Mouse (Mus musculus): ENCODE data around the gene Tmem119. TPM values are rescaled to one million over a fixed set of nuclear protein-coding genes. Genes with fewer than 3 reads are reported as not detected.

Tmem119 gene
- polyA plus RNA-seq, 1 experiment from 2014 or later, result 10.9 TPM

GRCm38 (mm10) chr5:113827991-113828411 is 27.7 kb upstream of the Tmem119 start:
- DNase-seq (ENCODE audit: low spot score, missing footprints) (no peak), ATAC-seq (ENCODE audit: low FRiP score) (no peak)
- H3K4me2 ChIP-seq, result no peak overlapping the region
- 56% methylated on average over 4 of the region's 4 CpGs for WGBS
- H3K36me3 ChIP-seq (ENCODE audit: control insufficient read depth, insufficient read depth, low read length), result no peaks in the 10 kb centered on the region
- H3K27ac ChIP-seq (ENCODE audit: low read depth, low read length), result no peak overlapping the region
- no peaks in the 10 kb centered on the region for H3K9me3 ChIP-seq (ENCODE audit: control insufficient read depth, low read length)
- no peaks in the 10 kb centered on the region; the same call in 1 of the 2 replicates for H3K27me3 ChIP-seq (ENCODE audit: control insufficient read depth, insufficient read depth, low read length)
- no peak overlapping the region for H3K9ac ChIP-seq (ENCODE audit: low read length)
- H3K4me1 ChIP-seq (ENCODE audit: control insufficient read depth, insufficient read depth, low read length), result no peaks in the 10 kb centered on the region
- H3K4me3 ChIP-seq (ENCODE audit: low read depth, low read length), result no peak overlapping the region

DNA sequence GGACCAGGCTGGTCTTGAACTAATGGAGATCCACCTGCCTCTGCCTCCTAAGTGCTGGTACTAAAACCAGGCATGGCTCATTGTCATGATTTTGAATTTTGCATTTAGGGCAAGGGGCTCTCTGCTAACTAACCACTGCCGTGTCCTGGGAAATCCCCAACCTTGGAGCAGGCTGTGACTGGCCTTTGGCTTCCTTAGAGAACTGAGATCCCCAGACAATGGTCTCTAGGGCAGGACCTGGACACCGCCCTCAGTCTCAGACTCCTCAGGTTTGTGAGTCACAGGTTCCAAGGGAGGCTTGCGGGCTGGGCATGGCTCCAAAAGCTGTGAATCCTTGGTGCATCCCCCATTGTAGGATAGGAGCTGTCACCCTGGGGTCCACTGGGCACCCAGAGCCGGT is 26.3 kb upstream of the Tmem119 start:
- H3K9ac ChIP-seq (ENCODE audit: low read length), result no peak overlapping the region
- H3K27me3 ChIP-seq (ENCODE audit: control insufficient read depth, insufficient read depth, low read length), result no peaks in the 10 kb centered on the region; the same call in 1 of the 2 replicates
- H3K4me3 ChIP-seq (ENCODE audit: low read depth, low read length), result no peak overlapping the region
- ATAC-seq (ENCODE audit: low FRiP score), result no peak
- DNase-seq (ENCODE audit: low spot score, missing footprints), result no peak
- H3K36me3 ChIP-seq (ENCODE audit: control insufficient read depth, insufficient read depth, low read length), result no peaks in the 10 kb centered on the region
- WGBS, result 94% methylated on average over 4 of the region's 4 CpGs
- no peaks in the 10 kb centered on the region for H3K4me1 ChIP-seq (ENCODE audit: control insufficient read depth, insufficient read depth, low read length)
- H3K4me2 ChIP-seq, result no peak overlapping the region
- no peak overlapping the region for H3K27ac ChIP-seq (ENCODE audit: low read depth, low read length)
- no peaks in the 10 kb centered on the region for H3K9me3 ChIP-seq (ENCODE audit: control insufficient read depth, low read length)

GRCm38 (mm10) chr5:113825558-113825957 is 25.2 kb upstream of the Tmem119 start:
- WGBS, result 87% methylated on average over 7 of the region's 7 CpGs
- Histone ChIP-seq H3K4me3 (ENCODE audit: low read depth, low read length) (no peak overlapping the region), H3K4me1 (ENCODE audit: control insufficient read depth, insufficient read depth, low read length) (no peaks in the 10 kb centered on the region)

DNA sequence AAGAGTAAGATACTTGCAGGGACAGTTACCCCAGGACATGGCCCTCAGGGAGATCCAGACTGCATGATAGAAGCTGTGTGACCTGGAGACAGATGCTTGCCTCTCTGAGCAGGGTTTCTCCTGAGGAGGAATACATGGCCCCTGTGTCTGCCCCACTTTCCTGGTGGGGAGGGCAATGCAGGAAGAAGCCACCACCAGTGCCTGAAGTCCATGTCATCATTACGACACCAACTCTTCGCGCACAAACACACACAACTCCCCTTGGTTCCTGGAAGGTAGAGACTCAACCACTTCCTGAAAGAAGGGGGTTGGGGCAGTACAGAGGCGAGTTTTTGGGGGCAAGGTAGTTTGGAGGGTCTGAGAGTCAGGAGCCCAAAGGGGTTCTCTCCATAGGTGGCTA is 23.9 kb upstream of the Tmem119 start:
- H3K4me3 ChIP-seq (ENCODE audit: low read depth, low read length), result no peak overlapping the region
- no peaks in the 10 kb centered on the region for H3K9me3 ChIP-seq (ENCODE audit: control insufficient read depth, low read length)
- 86% methylated on average over 4 of the region's 4 CpGs for WGBS
- no peaks in the 10 kb centered on the region for H3K27me3 ChIP-seq (ENCODE audit: control insufficient read depth, insufficient read depth, low read length)
- H3K4me2 ChIP-seq, result no peak overlapping the region
- H3K4me1 ChIP-seq (ENCODE audit: control insufficient read depth, insufficient read depth, low read length), result no peaks in the 10 kb centered on the region
- peak; percentile 19 for DNase-seq (ENCODE audit: low spot score, missing footprints)
- H3K36me3 ChIP-seq (ENCODE audit: control insufficient read depth, insufficient read depth, low read length), result no peaks in the 10 kb centered on the region
- no peak for ATAC-seq (ENCODE audit: low FRiP score)
- no peak overlapping the region for H3K9ac ChIP-seq (ENCODE audit: low read length)
- no peak overlapping the region for H3K27ac ChIP-seq (ENCODE audit: low read depth, low read length)

More at GRCm38 (mm10) chr5:113825558-113825957, 25.2 kb upstream of the Tmem119 start:
- DNase-seq (ENCODE audit: low spot score, missing footprints), result no peak
- H3K27ac ChIP-seq (ENCODE audit: low read depth, low read length), result no peak overlapping the region
- H3K27me3 ChIP-seq (ENCODE audit: control insufficient read depth, insufficient read depth, low read length), result no peaks in the 10 kb centered on the region; the same call in 1 of the 2 replicates
- H3K4me2 ChIP-seq, result no peak overlapping the region
- ATAC-seq (ENCODE audit: low FRiP score), result no peak
- no peak overlapping the region for H3K9ac ChIP-seq (ENCODE audit: low read length)
- no peaks in the 10 kb centered on the region for H3K36me3 ChIP-seq (ENCODE audit: control insufficient read depth, insufficient read depth, low read length)
- H3K9me3 ChIP-seq (ENCODE audit: control insufficient read depth, low read length), result no peaks in the 10 kb centered on the region

GRCm38 (mm10) chr5:113818572-113818971 is 18.3 kb upstream of the Tmem119 start:
- Histone ChIP-seq H3K27me3 (ENCODE audit: control insufficient read depth, insufficient read depth, low read length) (no peaks in the 10 kb centered on the region), H3K9me3 (ENCODE audit: control insufficient read depth, low read length) (no peaks in the 10 kb centered on the region), H3K4me1 (ENCODE audit: control insufficient read depth, insufficient read depth, low read length) (no peaks in the 10 kb centered on the region; the same call in 1 of the 2 replicates), H3K36me3 (ENCODE audit: control insufficient read depth, insufficient read depth, low read length) (no peaks in the 10 kb centered on the region), H3K4me3 (ENCODE audit: low read depth, low read length) (no peak overlapping the region), H3K27ac (ENCODE audit: low read depth, low read length) (no peak overlapping the region), H3K4me2 (no peak overlapping the region), H3K9ac (ENCODE audit: low read length) (no peak overlapping the region)
- ATAC-seq (ENCODE audit: low FRiP score) (no peak), DNase-seq (ENCODE audit: low spot score, missing footprints) (no peak)
- 65% methylated on average over 14 of the region's 14 CpGs for WGBS

DNA sequence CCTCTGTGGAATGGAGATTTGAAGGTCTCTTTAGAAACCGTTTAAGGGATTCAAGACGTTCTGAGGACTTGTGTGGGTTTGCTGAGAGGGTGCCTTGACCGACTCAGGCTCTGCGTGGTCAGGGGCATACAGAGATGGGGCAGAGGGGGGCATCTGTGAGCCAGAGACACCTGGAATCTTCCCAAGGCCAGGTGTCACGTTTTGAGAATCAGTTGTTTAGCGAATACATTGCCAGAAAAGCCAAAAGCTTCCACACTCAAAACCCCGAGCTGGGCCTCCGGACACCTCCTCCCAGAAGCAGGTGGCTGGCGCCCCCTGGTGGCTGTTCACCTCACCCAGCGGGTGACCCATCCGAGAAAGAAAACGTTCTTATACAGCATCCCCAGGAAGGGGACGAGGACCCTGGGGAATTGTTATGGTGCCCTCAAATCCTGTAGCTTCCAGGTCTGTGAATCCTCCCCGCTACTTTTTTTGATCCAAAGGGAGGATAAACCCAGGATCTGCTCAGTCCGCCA is 15.4 kb upstream of the Tmem119 start:
- DNase-seq (ENCODE audit: low spot score, missing footprints) (peak; percentile 99), ATAC-seq (ENCODE audit: low FRiP score) (no peak)
- Histone ChIP-seq H3K9ac (ENCODE audit: low read length) (peak overlapping the region; percentile 28; the same call in 1 of the 2 replicates), H3K4me1 (ENCODE audit: control insufficient read depth, insufficient read depth, low read length) (no peaks in the 10 kb centered on the region; the same call in 1 of the 2 replicates), H3K27ac (ENCODE audit: low read depth, low read length) (no peak overlapping the region), H3K9me3 (ENCODE audit: control insufficient read depth, low read length) (no peaks in the 10 kb centered on the region), H3K36me3 (ENCODE audit: control insufficient read depth, insufficient read depth, low read length) (no peaks in the 10 kb centered on the region), H3K27me3 (ENCODE audit: control insufficient read depth, insufficient read depth, low read length) (no peaks in the 10 kb centered on the region), H3K4me3 (ENCODE audit: low read depth, low read length) (no peak overlapping the region), H3K4me2 (no peak overlapping the region)
- WGBS, result 13% methylated on average over 15 of the region's 15 CpGs

DNA sequence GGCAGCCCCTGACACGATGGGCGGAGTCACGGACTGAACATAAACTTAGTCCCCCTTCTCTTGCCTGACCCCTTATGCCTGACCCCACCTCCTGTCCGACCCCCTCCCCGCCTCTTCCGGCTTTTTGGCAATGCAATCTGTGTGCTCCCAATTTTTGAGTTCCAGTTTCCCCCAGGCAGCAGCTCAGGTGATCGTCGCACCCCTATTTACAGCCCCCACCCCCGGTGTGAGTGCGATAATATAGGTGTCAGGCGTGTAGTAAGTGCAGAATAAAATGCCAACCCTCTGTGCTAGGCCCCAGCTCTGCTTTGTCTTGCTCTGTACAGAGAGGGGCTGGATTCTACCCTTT is 14.7 kb upstream of the Tmem119 start:
- 0 out of 2 replicates have a peak overlapping the region, but pooled peaks have one; percentile 20 for H3K9ac ChIP-seq (ENCODE audit: low read length)
- no peaks in the 10 kb centered on the region for H3K9me3 ChIP-seq (ENCODE audit: control insufficient read depth, low read length)
- WGBS, result 50% methylated on average over 11 of the region's 11 CpGs
- H3K4me1 ChIP-seq (ENCODE audit: control insufficient read depth, insufficient read depth, low read length), result no peaks in the 10 kb centered on the region; the same call in 1 of the 2 replicates
- H3K27me3 ChIP-seq (ENCODE audit: control insufficient read depth, insufficient read depth, low read length), result no peaks in the 10 kb centered on the region
- H3K4me2 ChIP-seq, result no peak overlapping the region
- no peaks in the 10 kb centered on the region for H3K36me3 ChIP-seq (ENCODE audit: control insufficient read depth, insufficient read depth, low read length)
- DNase-seq (ENCODE audit: low spot score, missing footprints), result peak; percentile 81
- no peak overlapping the region for H3K4me3 ChIP-seq (ENCODE audit: low read depth, low read length)
- H3K27ac ChIP-seq (ENCODE audit: low read depth, low read length), result no peak overlapping the region
- no peak for ATAC-seq (ENCODE audit: low FRiP score)

DNA sequence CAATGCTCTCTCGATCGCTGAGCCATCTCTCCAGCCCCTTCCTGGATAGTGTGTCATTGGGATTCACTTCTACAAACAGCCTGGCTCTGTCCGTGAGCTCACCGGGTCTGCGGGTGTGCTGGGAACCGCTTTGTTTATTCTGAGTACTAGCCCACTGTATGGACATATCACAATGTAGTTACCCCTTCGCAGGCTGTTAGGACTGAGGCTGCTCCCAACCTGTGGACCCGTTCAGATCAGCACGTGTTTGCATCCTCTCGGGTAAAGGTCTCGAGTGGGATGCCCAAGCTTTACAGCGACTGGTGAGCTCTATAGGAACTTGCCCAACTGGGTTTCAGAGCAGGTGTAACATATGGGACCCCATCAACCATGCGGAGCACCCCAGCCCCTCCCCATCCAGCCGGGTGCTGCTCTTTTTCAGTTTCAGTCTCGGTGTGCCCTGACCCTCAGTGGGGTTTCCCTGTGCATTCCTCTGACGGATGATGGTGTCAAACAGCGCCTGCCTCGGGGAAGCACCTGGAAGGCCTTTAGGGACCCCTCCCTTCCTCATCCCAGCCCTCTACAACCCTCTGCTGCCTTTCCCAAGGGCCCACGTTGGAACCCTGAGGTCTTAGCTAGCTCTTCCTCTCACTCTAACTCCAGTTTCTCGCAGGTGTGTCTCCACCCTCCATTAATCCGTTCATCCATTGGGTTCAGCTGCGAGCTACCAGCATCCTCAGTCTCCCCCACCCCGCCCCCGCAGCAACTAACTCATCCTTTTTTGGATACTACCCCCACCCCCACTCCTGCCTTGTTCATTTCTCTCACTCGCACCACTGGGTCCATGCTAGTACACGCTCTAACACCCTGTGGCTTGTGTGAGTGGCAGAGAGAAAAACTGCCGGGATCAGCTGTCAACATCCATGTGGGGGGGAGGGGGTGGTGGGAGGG is 14.1 kb upstream of the Tmem119 start:
- peak; percentile 84 for DNase-seq (ENCODE audit: low spot score, missing footprints)
- no peaks in the 10 kb centered on the region for H3K9me3 ChIP-seq (ENCODE audit: control insufficient read depth, low read length)
- no peak overlapping the region for H3K27ac ChIP-seq (ENCODE audit: low read depth, low read length)
- H3K4me3 ChIP-seq (ENCODE audit: low read depth, low read length), result no peak overlapping the region
- H3K36me3 ChIP-seq (ENCODE audit: control insufficient read depth, insufficient read depth, low read length), result no peaks in the 10 kb centered on the region
- H3K27me3 ChIP-seq (ENCODE audit: control insufficient read depth, insufficient read depth, low read length), result no peaks in the 10 kb centered on the region
- H3K9ac ChIP-seq (ENCODE audit: low read length), result no peak overlapping the region
- no peak overlapping the region for H3K4me2 ChIP-seq
- ATAC-seq (ENCODE audit: low FRiP score), result no peak
- WGBS, result 41% methylated on average over 27 of the region's 27 CpGs
- no peaks in the 10 kb centered on the region; the same call in 1 of the 2 replicates for H3K4me1 ChIP-seq (ENCODE audit: control insufficient read depth, insufficient read depth, low read length)

GRCm38 (mm10) chr5:113813608-113814007 is 13.3 kb upstream of the Tmem119 start:
- Histone ChIP-seq H3K4me2 (no peak overlapping the region), H3K9ac (ENCODE audit: low read length) (no peak overlapping the region), H3K27ac (ENCODE audit: low read depth, low read length) (no peak overlapping the region), H3K4me1 (ENCODE audit: control insufficient read depth, insufficient read depth, low read length) (no peaks in the 10 kb centered on the region; the same call in 1 of the 2 replicates), H3K9me3 (ENCODE audit: control insufficient read depth, low read length) (no peaks in the 10 kb centered on the region), H3K36me3 (ENCODE audit: control insufficient read depth, insufficient read depth, low read length) (no peaks in the 10 kb centered on the region), H3K27me3 (ENCODE audit: control insufficient read depth, insufficient read depth, low read length) (no peaks in the 10 kb centered on the region), H3K4me3 (ENCODE audit: low read depth, low read length) (no peak overlapping the region)
- WGBS, result 22% methylated on average over 9 of the region's 9 CpGs
- DNase-seq (ENCODE audit: low spot score, missing footprints) (peak; percentile 80), ATAC-seq (ENCODE audit: low FRiP score) (no peak)
